Mouse (Mus musculus): ENCODE data around the gene 2210010C04Rik. TPM values are rescaled to one million over a fixed set of nuclear protein-coding genes. Genes with fewer than 3 reads are reported as not detected.

The 2210010C04Rik gene
- polyA plus RNA-seq, 1 experiment from 2014 or later: 3.5 TPM

- no peaks in the 10 kb centered on the region for H3K27me3 ChIP-seq (replicated peaks)
- H3K9me3 ChIP-seq: no peaks in the 10 kb centered on the region
- no peak overlapping the region for H3K9ac ChIP-seq
- no peaks in the 10 kb centered on the region for H3K36me3 ChIP-seq
- no peak overlapping the region for H3K4me3 ChIP-seq (replicated peaks)
- H3K4me1 ChIP-seq: no peaks in the 10 kb centered on the region
- no peak overlapping the region for H3K4me2 ChIP-seq
- no peak overlapping the region for H3K27ac ChIP-seq
- WGBS: 81% methylated on average over 1 of the region's 1 CpGs
- no peak for ATAC-seq (ENCODE audit: insufficient read depth, low FRiP score, low read depth)
Measured at GRCm38 (mm10) chr6:41047961-41048360, 12.7 kb upstream of the 2210010C04Rik start.

GRCm38 (mm10) chr6:41047202-41047601 is 11.9 kb upstream of the 2210010C04Rik start:
- H3K27ac ChIP-seq: no peak overlapping the region
- no peak overlapping the region for H3K4me2 ChIP-seq
- no peaks in the 10 kb centered on the region for H3K9me3 ChIP-seq
- no peaks in the 10 kb centered on the region for H3K4me1 ChIP-seq
- H3K27me3 ChIP-seq (replicated peaks): no peaks in the 10 kb centered on the region
- ATAC-seq (ENCODE audit: insufficient read depth, low FRiP score, low read depth): no peak
- H3K4me3 ChIP-seq (replicated peaks): no peak overlapping the region
- no peak overlapping the region for H3K9ac ChIP-seq
- 92% methylated on average over 1 of the region's 1 CpGs for WGBS
- H3K36me3 ChIP-seq: no peaks in the 10 kb centered on the region

GRCm38 (mm10) chr6:41046553-41046952 is 11.2 kb upstream of the 2210010C04Rik start:
- ATAC-seq (ENCODE audit: insufficient read depth, low FRiP score, low read depth): no peak
- H3K36me3 ChIP-seq: no peaks in the 10 kb centered on the region
- no peaks in the 10 kb centered on the region for H3K27me3 ChIP-seq (replicated peaks)
- 54% methylated on average over 2 of the region's 2 CpGs for WGBS
- H3K9me3 ChIP-seq: no peaks in the 10 kb centered on the region
- no peak overlapping the region for H3K9ac ChIP-seq
- H3K4me1 ChIP-seq: no peaks in the 10 kb centered on the region
- no peak overlapping the region for H3K4me2 ChIP-seq
- no peak overlapping the region for H3K27ac ChIP-seq
- no peak overlapping the region for H3K4me3 ChIP-seq (replicated peaks)

- H3K9me3 ChIP-seq: no peaks in the 10 kb centered on the region
- no peak overlapping the region for H3K9ac ChIP-seq
- WGBS: 70% methylated on average over 1 of the region's 1 CpGs
- ATAC-seq (ENCODE audit: insufficient read depth, low FRiP score, low read depth): no peak
- H3K4me1 ChIP-seq: no peaks in the 10 kb centered on the region
- H3K27me3 ChIP-seq (replicated peaks): no peaks in the 10 kb centered on the region
- no peak overlapping the region for H3K27ac ChIP-seq
- H3K4me2 ChIP-seq: no peak overlapping the region
- no peak overlapping the region for H3K4me3 ChIP-seq (replicated peaks)
- no peaks in the 10 kb centered on the region for H3K36me3 ChIP-seq
Measured at GRCm38 (mm10) chr6:41044753-41045152, 9.4 kb upstream of the 2210010C04Rik start.

GRCm38 (mm10) chr6:41044314-41044713 is 9.0 kb upstream of the 2210010C04Rik start:
- no peaks in the 10 kb centered on the region for H3K36me3 ChIP-seq
- no peak overlapping the region for H3K27ac ChIP-seq
- whole genome bisulfite sequencing: 46% methylated on average over 1 of the region's 1 CpGs
- H3K4me2 ChIP-seq: no peak overlapping the region
- H3K4me1 ChIP-seq: no peaks in the 10 kb centered on the region
- ATAC-seq (ENCODE audit: insufficient read depth, low FRiP score, low read depth): no peak
- no peaks in the 10 kb centered on the region for H3K27me3 ChIP-seq (replicated peaks)
- no peak overlapping the region for H3K4me3 ChIP-seq (replicated peaks)
- H3K9me3 ChIP-seq: no peaks in the 10 kb centered on the region
- H3K9ac ChIP-seq: no peak overlapping the region

GRCm38 (mm10) chr6:41032802-41033201 is 2.5 kb downstream of the 2210010C04Rik start:
- no peak for ATAC-seq (ENCODE audit: insufficient read depth, low FRiP score, low read depth)
- 83% methylated on average over 6 of the region's 6 CpGs for WGBS
- Histone ChIP-seq H3K9me3 (no peaks in the 10 kb centered on the region), H3K4me2 (no peak overlapping the region), H3K27me3 (replicated peaks) (no peaks in the 10 kb centered on the region), H3K9ac (no peak overlapping the region), H3K4me1 (no peaks in the 10 kb centered on the region), H3K36me3 (no peaks in the 10 kb centered on the region), H3K27ac (no peak overlapping the region), H3K4me3 (replicated peaks) (no peak overlapping the region)

- 78% methylated on average over 3 of the region's 3 CpGs for WGBS
- H3K4me1 ChIP-seq: no peaks in the 10 kb centered on the region
- H3K9ac ChIP-seq: no peak overlapping the region
- H3K4me2 ChIP-seq: no peak overlapping the region
- no peaks in the 10 kb centered on the region for H3K27me3 ChIP-seq (replicated peaks)
- no peaks in the 10 kb centered on the region for H3K9me3 ChIP-seq
- H3K4me3 ChIP-seq (replicated peaks): no peak overlapping the region
- ATAC-seq (ENCODE audit: insufficient read depth, low FRiP score, low read depth): no peak
- no peak overlapping the region for H3K27ac ChIP-seq
- H3K36me3 ChIP-seq: no peaks in the 10 kb centered on the region
Measured at GRCm38 (mm10) chr6:41032231-41032630, 3.1 kb downstream of the 2210010C04Rik start.

GRCm38 (mm10) chr6:41030821-41031220 is 4.5 kb downstream of the 2210010C04Rik start:
- no peak for ATAC-seq (ENCODE audit: insufficient read depth, low FRiP score, low read depth)
- no peaks in the 10 kb centered on the region for H3K4me1 ChIP-seq
- no peak overlapping the region for H3K9ac ChIP-seq
- H3K27me3 ChIP-seq (replicated peaks): no peaks in the 10 kb centered on the region
- H3K4me3 ChIP-seq (replicated peaks): no peak overlapping the region
- H3K27ac ChIP-seq: no peak overlapping the region
- H3K36me3 ChIP-seq: no peaks in the 10 kb centered on the region
- H3K4me2 ChIP-seq: no peak overlapping the region
- H3K9me3 ChIP-seq: no peaks in the 10 kb centered on the region
- WGBS: 89% methylated on average over 3 of the region's 3 CpGs

- no peak overlapping the region for H3K9ac ChIP-seq
- no peak overlapping the region for H3K27ac ChIP-seq
- no peaks in the 10 kb centered on the region for H3K4me1 ChIP-seq
- no peaks in the 10 kb centered on the region for H3K36me3 ChIP-seq
- H3K27me3 ChIP-seq (replicated peaks): no peaks in the 10 kb centered on the region
- ATAC-seq (ENCODE audit: insufficient read depth, low FRiP score, low read depth): no peak
- WGBS: 41% methylated on average over 2 of the region's 2 CpGs
- no peak overlapping the region for H3K4me2 ChIP-seq
- no peak overlapping the region for H3K4me3 ChIP-seq (replicated peaks)
- H3K9me3 ChIP-seq: no peaks in the 10 kb centered on the region
Measured at GRCm38 (mm10) chr6:41027053-41027452, 8.3 kb downstream of the 2210010C04Rik start.

- H3K27me3 ChIP-seq (replicated peaks): no peaks in the 10 kb centered on the region
- H3K9me3 ChIP-seq: no peaks in the 10 kb centered on the region
- H3K4me3 ChIP-seq (replicated peaks): no peak overlapping the region
- no peak overlapping the region for H3K27ac ChIP-seq
- WGBS: 71% methylated on average over 2 of the region's 2 CpGs
- ATAC-seq (ENCODE audit: insufficient read depth, low FRiP score, low read depth): no peak
- H3K4me2 ChIP-seq: no peak overlapping the region
- H3K36me3 ChIP-seq: no peaks in the 10 kb centered on the region
- no peak overlapping the region for H3K9ac ChIP-seq
- H3K4me1 ChIP-seq: no peaks in the 10 kb centered on the region
Measured at GRCm38 (mm10) chr6:41025873-41026650, 9.2 kb downstream of the 2210010C04Rik start.

- H3K9me3 ChIP-seq: no peaks in the 10 kb centered on the region
- H3K4me3 ChIP-seq (replicated peaks): no peak overlapping the region
- no peaks in the 10 kb centered on the region for H3K36me3 ChIP-seq
- H3K27ac ChIP-seq: no peak overlapping the region
- WGBS: 85% methylated on average over 2 of the region's 2 CpGs
- H3K4me2 ChIP-seq: no peak overlapping the region
- no peak overlapping the region for H3K9ac ChIP-seq
- H3K27me3 ChIP-seq (replicated peaks): no peaks in the 10 kb centered on the region
- ATAC-seq (ENCODE audit: insufficient read depth, low FRiP score, low read depth): no peak
- no peaks in the 10 kb centered on the region for H3K4me1 ChIP-seq
Measured at GRCm38 (mm10) chr6:41019140-41019539, 16.2 kb downstream of the 2210010C04Rik start.

- H3K4me2 ChIP-seq: no peak overlapping the region
- no peaks in the 10 kb centered on the region for H3K36me3 ChIP-seq
- H3K27me3 ChIP-seq (replicated peaks): no peaks in the 10 kb centered on the region
- H3K4me3 ChIP-seq (replicated peaks): no peak overlapping the region
- no peaks in the 10 kb centered on the region for H3K4me1 ChIP-seq
- ATAC-seq (ENCODE audit: insufficient read depth, low FRiP score, low read depth): no peak
- no peak overlapping the region for H3K27ac ChIP-seq
- H3K9ac ChIP-seq: no peak overlapping the region
- 52% methylated on average over 2 of the region's 2 CpGs for WGBS
- H3K9me3 ChIP-seq: no peaks in the 10 kb centered on the region
Measured at GRCm38 (mm10) chr6:41018629-41019028, 16.7 kb downstream of the 2210010C04Rik start.

- H3K9me3 ChIP-seq: no peaks in the 10 kb centered on the region
- WGBS: 69% methylated on average over 4 of the region's 4 CpGs
- no peak for ATAC-seq (ENCODE audit: insufficient read depth, low FRiP score, low read depth)
- no peaks in the 10 kb centered on the region for H3K27me3 ChIP-seq (replicated peaks)
- H3K27ac ChIP-seq: no peak overlapping the region
- no peak overlapping the region for H3K4me3 ChIP-seq (replicated peaks)
- H3K4me2 ChIP-seq: no peak overlapping the region
- no peaks in the 10 kb centered on the region for H3K36me3 ChIP-seq
- H3K9ac ChIP-seq: no peak overlapping the region
- no peaks in the 10 kb centered on the region for H3K4me1 ChIP-seq
Measured at GRCm38 (mm10) chr6:41015065-41015464, 20.2 kb downstream of the 2210010C04Rik start.
